Mouse (Mus musculus) adrenal gland, adult (tissue): ENCODE data around the gene Pik3cd.
"Not testable (repeated sequence)": the region's sequence is repeated elsewhere in the genome, so short reads cannot be mapped to it uniquely, and the experiment has no call there.

Source experiments
- DNase-seq, 2 experiments: peaks; one replicate each; pipeline ENCODE4 v3.0.0; 2022 to 2023; ENCODE audit warnings: low spot score in 1 of 2; ENCODE audit not compliant: inconsistent age in 2 of 2

The Pik3cd gene

GRCm38 (mm10) chr4:149613497-149613896 is 88.9 kb downstream of the Pik3cd start:
- not testable (repeated sequence) for DNase-seq

DNA sequence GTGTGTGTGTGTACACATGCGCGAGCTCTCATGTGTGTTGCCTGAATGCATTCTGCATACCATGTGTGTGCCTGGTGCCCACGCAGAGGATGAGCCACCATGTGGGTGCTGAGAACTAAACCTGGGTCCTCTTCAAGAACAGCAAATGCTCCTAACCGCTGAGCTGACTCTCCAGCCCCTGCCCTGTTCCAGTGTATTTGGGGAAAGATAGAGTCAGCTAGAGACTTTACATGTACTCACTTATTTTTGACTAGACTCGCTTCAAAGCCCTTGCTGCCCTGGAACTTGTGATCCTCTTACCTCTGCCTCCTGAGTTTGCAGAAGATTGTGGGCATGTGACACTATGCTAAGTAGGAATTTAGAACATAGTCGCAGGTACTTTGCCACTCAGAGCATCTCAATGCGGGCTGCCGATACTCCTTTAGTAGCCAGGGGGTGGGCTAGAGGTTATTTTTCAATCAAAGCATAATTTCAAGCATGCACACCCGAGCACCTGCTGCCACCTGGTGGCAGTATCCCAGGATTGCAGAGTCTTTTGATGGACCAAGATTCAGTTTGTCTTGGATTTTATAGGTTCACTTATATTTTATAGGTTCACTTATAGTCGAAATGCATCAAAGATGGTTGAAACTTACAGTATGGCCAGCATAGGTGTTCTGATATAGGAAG is 90.9 kb downstream of the Pik3cd start:
- DNase-seq, result peak; percentile 30 to 74

- DNase-seq, result peak; percentile 52 to 59
Observed at GRCm38 (mm10) chr4:149609256-149610025, 92.9 kb downstream of the Pik3cd start.

DNA sequence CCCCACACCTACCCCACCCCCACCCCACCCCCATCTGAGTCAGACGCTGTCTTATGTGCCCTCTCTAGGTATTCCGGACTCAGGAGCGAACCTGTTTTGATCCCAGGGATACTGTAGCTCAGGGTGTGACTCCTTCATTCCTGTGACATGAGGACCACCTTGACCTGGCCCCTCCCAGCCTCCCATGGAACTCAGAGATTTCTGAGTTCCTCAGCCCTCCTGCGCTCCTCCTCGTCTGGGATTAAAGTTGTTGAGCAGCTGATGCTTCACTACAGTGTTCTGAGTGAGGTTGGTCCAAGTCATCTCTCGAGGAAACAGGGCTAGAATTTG is 94.1 kb downstream of the Pik3cd start:
- DNase-seq, result no peak

DNA sequence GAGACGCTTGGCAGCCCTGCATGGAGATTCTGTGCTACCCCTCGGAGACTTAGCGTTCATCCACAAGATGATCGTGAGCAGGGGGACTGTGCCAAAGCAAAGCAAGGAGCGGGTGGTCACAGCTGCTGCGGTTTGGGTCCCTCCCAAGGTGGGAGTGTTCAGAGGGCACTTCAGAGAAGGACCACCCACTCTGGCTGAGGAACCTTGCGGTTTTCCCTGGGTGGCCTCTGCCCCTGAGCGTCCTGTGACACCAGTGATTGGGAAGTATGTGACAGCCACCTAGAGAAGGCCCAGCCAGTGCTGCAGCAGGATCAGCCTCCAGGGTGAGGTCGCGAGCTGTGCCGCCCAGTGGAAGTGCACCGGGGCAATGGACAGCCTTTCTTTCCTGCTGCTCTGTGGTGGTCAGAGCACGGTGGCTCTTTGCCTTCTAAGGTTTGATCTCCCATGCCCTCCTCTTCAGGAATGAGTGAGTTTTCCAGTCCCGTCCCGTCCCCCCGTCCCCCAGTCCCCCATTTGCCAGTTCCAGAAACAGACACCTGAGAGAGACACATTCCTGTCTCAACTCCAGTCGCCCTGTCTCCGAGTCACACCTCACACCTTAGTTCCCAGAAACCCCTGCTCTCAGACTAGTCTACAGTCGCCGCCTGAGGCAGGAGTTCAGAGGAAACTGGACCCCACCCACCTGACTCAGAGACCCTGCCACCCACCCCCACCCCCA is 94.6 kb downstream of the Pik3cd start:
- no peak for DNase-seq

DNA sequence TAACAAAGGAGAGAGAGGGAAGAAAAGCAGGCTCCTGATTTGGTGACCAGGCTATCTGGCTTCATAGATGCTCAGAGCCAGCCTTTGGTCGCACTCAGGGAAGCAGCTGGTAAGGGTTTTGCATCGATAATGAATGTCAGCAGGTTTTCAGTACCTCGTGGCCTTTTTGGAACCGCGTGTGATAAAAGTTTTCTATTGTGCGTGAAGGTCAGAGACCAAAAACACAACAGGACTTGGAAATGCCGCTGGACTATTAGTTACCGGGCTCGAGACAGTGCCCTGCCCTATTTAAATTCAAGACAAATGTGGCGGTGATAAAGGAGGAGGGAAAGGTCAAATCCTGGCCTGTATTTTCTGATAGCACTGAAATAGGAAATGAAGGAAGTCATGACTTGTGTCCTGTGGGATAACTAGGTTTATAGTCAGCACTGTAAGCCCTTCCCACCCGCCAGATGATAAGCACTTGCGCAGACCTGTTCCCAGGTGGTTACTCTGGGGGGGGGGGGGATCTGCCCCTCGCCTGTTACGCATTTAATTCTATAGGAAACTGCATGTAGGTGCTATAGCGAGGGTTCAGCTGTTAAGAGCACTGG is 95.5 kb downstream of the Pik3cd start:
- no peak for DNase-seq

DNA sequence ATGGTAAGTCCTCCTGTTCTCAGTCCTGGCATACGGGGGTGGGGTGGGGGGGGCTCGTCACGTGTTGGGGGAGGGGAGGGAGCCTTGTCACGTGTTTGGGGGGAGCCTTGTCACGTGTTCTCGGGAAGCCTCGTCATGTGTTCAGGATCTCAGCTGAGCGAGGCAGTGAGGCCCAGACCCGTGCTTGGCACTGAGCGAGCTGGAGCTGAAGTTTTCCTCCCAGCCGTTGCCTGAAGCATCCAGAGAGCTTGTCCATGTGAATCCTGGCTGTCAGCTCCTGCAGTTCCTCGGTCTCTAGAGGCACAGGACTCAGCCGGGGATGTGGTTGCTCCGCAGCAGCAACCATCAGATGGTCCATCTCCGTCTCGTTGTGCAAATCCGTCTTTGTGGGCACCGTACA is 96.3 kb downstream of the Pik3cd start:
- DNase-seq, result no peak

- no peak for DNase-seq
Observed at GRCm38 (mm10) chr4:149604518-149604917, 97.9 kb downstream of the Pik3cd start.

DNA sequence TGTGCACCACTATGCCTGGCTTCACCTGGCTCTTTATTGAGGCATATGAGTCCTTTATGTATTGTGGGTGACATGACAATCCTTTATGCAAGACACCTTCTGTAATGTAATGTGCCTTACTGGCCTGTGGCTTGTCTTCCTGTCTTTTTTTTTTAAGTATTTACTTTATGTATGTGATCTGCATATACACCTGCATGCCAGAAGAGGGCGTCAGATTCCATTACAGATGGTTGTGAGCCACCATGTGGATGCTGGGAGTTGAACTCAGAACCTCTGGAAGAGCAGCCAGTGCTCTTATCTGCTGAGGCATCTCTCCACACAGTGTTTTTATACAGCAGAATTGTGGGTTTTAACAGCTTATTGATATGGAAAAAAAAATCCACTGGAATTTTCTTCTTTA is 98.5 kb downstream of the Pik3cd start:
- no peak for DNase-seq

DNA sequence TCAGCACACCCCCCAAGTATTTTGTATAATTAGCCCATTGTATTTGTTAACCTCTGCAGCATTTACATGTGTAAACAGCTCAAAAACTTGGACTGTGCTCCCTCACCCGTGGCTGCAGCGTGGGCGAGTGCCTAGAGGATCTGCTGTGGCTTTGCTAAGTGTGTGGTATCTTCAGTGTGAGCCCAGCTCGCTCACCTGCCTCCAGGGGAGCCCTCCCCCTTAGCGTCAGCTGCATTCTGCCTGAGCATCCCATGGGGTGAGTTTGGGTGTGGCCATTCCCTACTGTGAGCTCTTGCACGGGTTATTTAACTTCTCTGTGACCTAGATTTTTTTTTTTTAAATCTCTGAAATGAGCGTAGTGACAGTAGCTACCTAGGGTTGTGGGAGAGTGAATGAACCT is 100.1 kb downstream of the Pik3cd start:
- DNase-seq, result no peak

DNA sequence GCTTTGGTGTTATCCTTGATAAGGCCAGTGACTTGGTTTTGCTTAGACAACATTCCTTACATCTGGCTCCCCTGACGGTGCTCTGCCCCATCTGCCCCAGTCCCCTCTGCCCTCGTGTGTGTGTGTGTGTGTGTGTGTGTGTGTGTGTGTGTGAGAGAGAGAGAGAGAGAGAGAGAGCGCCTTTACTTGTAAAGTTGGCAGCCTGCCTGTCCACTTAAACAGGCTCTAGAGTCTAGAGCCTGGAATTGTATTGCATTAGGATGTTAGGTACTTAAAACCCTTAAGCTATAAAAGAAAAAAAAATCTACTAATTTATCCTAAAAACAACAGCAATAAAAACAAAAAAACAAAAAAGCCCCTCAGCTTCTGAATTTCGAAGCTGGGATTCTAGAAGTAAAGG is 100.9 kb downstream of the Pik3cd start:
- no peak for DNase-seq

DNA sequence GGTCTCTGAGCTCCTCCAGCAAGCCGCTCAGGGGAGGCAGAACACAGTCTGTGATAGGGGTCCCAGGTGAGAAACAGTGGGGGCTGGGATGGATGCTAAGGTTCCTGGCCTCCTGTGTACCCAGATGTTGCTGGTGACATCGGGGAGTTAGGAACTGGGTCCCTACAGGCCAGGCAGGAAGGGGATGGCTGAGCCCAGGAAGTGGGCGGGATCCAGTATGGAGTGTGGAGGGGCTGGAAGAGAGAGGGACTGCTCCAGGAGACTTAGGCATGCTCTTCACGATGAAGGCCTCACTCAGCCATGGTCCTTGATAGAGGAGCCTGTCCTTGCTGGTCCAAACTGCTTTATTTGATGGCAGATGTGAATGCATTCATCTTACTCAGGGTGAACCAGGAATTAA is 102.2 kb downstream of the Pik3cd start:
- DNase-seq, result no peak

DNA sequence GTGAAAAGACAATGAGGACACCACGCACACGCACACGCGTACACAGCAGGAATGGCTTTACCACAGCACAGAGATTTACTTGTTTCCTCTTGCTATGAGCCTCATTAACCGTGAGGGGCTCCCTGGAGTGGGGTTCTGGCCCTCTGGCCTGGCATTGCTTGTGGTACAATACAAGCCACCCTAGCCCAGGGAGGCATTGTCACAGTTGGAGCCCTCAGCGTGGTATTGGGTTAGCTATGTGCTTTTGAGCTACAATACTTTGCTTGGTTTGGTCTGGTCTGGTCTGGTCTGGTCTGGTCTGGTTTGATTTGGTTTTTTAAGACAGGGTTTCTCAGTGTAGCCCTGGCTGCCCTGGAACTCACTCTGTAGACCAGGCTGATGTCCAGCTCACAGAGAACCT is 102.8 kb downstream of the Pik3cd start:
- no peak for DNase-seq
